Mouse (Mus musculus): Measurements from ENCODE around the gene Foxn4. TPM values are rescaled to one million over a fixed set of nuclear protein-coding genes. Genes with fewer than 3 reads are reported as not detected.

Foxn4 gene
- polyA plus RNA-seq, 1 experiment = not detected

DNA sequence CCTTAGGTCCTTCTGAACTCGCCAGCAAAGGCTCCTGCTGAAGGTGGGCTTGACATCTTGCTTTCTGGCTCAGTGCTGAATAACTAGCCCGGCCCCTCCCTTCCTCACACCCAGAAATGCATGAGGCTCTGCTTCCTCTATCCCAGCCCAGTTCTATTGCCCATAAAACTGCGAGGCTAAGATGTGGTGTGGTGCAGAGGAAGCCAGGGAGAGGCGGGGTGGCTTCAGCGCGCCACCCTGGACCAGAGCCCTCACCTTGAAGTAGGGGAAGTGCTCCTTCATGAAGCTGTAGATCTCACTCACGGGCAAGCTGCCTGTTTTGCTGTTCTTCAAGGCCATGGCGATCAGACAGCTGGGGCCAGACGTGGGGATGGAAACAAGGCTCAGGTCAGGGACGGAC is 14.1 kb downstream of the Foxn4 start:
- Histone ChIP-seq H3K4me3 (ENCODE audit: insufficient read depth, low read length) (no peak overlapping the region), H3K4me1 (ENCODE audit: control insufficient read depth, insufficient read depth, low read length) (no peaks in the 10 kb centered on the region), H3K27ac (ENCODE audit: insufficient read depth, low read depth, low read length) (no peak overlapping the region)
- no peak for TF ChIP-seq POLR2A (IDR thresholded peaks at IDR 0.05; ENCODE audit: borderline replicate concordance, low read depth, low read length)
- no peak for TF ChIP-seq CTCF (IDR thresholded peaks at IDR 0.05; ENCODE audit: low read depth, low read length)

DNA sequence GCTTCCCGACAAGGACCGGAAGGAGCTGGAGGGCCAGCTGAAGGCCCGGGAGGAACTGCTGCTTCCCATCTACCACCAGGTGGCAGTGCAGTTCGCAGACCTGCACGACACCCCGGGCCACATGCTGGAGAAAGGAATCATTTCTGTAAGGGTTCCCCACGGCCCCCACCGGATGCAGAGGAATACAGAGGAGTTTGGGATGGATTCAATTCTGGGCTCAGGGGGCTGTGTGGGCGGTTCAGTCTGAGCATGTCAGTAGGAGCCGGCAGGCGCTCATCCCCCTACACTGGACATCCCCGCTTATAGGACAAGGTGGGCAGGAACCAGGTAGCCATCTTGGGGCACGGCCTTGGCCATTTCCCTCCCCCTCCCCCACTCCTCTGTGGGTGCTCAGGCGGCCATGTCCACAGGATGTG is 25.4 kb downstream of the Foxn4 start:
- no peak overlapping the region for H3K4me3 ChIP-seq (ENCODE audit: insufficient read depth, low read length)
- no peak overlapping the region for H3K27ac ChIP-seq (ENCODE audit: insufficient read depth, low read depth, low read length)
- H3K4me1 ChIP-seq (ENCODE audit: control insufficient read depth, insufficient read depth, low read length) = no peaks in the 10 kb centered on the region
- TF ChIP-seq CTCF (IDR thresholded peaks at IDR 0.05; ENCODE audit: low read depth, low read length) (peak; percentile 72), POLR2A (IDR thresholded peaks at IDR 0.05; ENCODE audit: borderline replicate concordance, low read depth, low read length) (no peak)

DNA sequence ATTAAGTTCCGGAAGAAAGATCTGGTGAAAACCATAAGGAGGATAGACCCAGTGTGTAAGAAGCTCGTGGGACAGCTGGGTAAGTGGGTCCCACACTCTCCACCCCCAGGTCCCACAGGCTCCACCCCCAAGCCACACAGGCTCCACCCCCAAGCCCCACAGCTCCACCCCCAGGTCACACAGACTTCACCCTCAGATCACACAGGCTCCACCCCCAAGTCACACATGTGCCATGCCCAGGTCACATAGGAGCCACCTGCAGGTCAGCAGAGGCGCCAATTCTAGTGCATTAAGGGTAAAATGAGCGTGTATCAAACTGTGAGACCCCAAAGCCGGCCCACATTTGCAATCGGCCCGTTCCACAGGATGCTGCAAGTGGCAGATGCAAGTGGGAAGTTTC is 27.1 kb downstream of the Foxn4 start:
- TF ChIP-seq CTCF (IDR thresholded peaks at IDR 0.05; ENCODE audit: low read depth, low read length) = no peak
- TF ChIP-seq POLR2A (IDR thresholded peaks at IDR 0.05; ENCODE audit: borderline replicate concordance, low read depth, low read length) = no peak
- Histone ChIP-seq H3K4me1 (ENCODE audit: control insufficient read depth, insufficient read depth, low read length) (no peaks in the 10 kb centered on the region), H3K4me3 (ENCODE audit: insufficient read depth, low read length) (no peak overlapping the region)

DNA sequence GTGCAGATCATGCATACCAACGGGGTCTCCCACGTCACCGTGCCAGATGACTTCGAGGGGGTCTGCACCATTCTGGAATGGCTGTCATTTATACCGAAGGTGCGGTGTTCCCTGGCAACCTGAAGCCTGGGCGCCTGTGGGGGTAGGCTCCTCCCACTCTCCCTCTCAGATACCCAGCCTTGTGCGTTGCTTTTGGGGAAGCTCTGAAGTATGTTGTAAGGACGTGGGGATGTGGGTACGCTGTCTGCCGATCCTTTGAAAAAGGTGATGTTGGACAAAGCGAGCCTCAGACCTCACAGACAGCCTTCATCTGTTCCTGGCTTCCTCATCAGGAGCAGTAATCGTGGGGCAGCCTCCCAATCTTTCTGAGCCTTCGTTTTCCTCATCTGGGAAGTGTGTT is 33.9 kb downstream of the Foxn4 start:
- H3K27ac ChIP-seq (ENCODE audit: insufficient read depth, low read depth, low read length) = no peak overlapping the region
- TF ChIP-seq CTCF (IDR thresholded peaks at IDR 0.05; ENCODE audit: low read depth, low read length) = no peak
- TF ChIP-seq POLR2A (IDR thresholded peaks at IDR 0.05; ENCODE audit: borderline replicate concordance, low read depth, low read length) = no peak
- no peak overlapping the region for H3K4me3 ChIP-seq (ENCODE audit: insufficient read depth, low read length)
- H3K4me1 ChIP-seq (ENCODE audit: control insufficient read depth, insufficient read depth, low read length) = no peaks in the 10 kb centered on the region

More for the DNA sequence above, 27.1 kb downstream of the Foxn4 start:
- H3K27ac ChIP-seq (ENCODE audit: insufficient read depth, low read depth, low read length) = no peak overlapping the region

DNA sequence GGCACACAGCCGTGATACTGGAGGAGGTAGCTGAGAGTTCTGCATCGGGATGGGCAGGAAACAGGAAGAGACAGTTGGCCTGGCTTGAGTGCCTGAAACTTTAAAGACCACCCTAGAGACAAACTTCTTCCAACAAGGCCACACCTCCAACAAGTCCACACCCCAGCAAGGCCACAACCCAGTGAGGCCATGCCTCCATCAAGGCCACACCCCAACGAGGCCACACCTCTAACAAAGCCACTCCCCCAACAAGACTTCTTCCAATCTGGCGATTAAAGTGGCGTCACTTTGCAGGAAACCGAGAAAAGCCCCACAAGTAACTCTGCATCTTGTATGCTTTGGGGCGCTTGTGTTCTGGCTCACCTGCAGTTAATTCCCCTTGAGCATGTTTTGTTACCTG is 34.7 kb downstream of the Foxn4 start:
- TF ChIP-seq POLR2A (IDR thresholded peaks at IDR 0.05; ENCODE audit: borderline replicate concordance, low read depth, low read length) (no peak), CTCF (IDR thresholded peaks at IDR 0.05; ENCODE audit: low read depth, low read length) (no peak)
- Histone ChIP-seq H3K4me1 (ENCODE audit: control insufficient read depth, insufficient read depth, low read length) (no peaks in the 10 kb centered on the region), H3K4me3 (ENCODE audit: insufficient read depth, low read length) (no peak overlapping the region), H3K27ac (ENCODE audit: insufficient read depth, low read depth, low read length) (no peak overlapping the region)

DNA sequence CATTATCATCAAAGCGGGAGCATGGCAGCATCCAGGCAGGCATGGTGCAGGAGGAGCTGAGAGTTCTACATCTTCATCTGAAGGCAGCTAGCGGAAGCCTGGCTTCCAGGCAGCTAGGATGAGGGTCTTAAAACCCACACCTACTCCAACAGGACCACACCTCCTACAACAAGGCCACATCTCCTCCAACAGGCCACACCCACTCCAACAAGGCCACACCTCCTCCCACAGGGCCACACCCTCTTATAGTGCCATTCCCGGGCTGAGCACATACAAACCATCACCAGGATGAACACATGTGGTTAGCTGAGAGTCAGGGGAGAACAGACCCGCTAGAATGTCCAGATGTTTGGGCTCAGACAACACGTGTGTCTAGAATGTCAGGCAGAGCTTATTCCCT is 44.7 kb downstream of the Foxn4 start:
- Histone ChIP-seq H3K4me1 (ENCODE audit: control insufficient read depth, insufficient read depth, low read length) (no peaks in the 10 kb centered on the region), H3K27ac (ENCODE audit: insufficient read depth, low read depth, low read length) (no peak overlapping the region), H3K4me3 (ENCODE audit: insufficient read depth, low read length) (no peak overlapping the region)
- no peak for TF ChIP-seq POLR2A (IDR thresholded peaks at IDR 0.05; ENCODE audit: borderline replicate concordance, low read depth, low read length)
- TF ChIP-seq CTCF (IDR thresholded peaks at IDR 0.05; ENCODE audit: low read depth, low read length) = no peak

DNA sequence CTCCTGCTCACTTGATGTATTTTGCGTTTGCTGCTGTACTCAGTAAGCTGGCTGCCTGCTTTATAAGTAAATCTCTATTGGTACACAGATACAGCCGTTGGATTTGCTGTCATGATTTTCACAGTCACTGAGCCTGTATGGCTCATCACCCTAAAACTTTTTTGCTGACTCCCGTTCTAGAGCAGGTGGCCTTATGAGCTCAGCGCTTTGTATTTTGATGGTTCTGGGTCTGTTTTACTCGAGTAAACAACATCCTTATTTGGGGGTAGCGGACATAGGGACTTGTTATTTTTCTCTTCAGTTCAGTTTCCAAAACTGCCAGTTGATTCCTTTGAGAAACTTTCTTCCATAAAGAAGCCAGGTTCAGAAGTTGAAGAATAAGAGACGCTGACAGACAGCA is 47.6 kb downstream of the Foxn4 start:
- H3K27ac ChIP-seq (ENCODE audit: insufficient read depth, low read depth, low read length) = no peak overlapping the region
- TF ChIP-seq POLR2A (IDR thresholded peaks at IDR 0.05; ENCODE audit: borderline replicate concordance, low read depth, low read length) = no peak
- TF ChIP-seq CTCF (IDR thresholded peaks at IDR 0.05; ENCODE audit: low read depth, low read length) = no peak
- no peak overlapping the region for H3K4me3 ChIP-seq (ENCODE audit: insufficient read depth, low read length)
- no peaks in the 10 kb centered on the region for H3K4me1 ChIP-seq (ENCODE audit: control insufficient read depth, insufficient read depth, low read length)

DNA sequence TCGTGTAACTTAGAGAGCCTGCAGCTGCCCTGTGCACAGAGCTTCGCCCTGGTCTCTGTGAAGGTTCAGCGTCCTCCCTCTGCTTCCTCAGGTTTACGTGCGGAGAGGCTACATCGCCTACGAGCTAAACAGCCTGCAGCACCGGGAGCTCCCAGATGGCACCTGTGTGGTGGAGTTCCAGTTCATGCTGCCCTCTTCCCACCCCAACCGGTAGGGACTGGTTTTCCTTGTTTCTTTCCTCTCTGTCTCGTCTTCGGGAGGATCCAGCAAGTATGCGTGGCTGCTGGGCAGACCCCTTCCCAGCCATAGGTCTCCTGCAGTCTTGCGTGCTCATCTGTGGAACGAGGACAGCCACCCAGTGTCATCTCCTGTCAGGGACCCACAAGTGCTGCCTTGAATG is 54.8 kb downstream of the Foxn4 start:
- H3K27ac ChIP-seq (ENCODE audit: insufficient read depth, low read depth, low read length) = no peak overlapping the region
- TF ChIP-seq CTCF (IDR thresholded peaks at IDR 0.05; ENCODE audit: low read depth, low read length) (no peak), POLR2A (IDR thresholded peaks at IDR 0.05; ENCODE audit: borderline replicate concordance, low read depth, low read length) (no peak)
- no peak overlapping the region for H3K4me3 ChIP-seq (ENCODE audit: insufficient read depth, low read length)
- H3K4me1 ChIP-seq (ENCODE audit: control insufficient read depth, insufficient read depth, low read length) = no peaks in the 10 kb centered on the region

DNA sequence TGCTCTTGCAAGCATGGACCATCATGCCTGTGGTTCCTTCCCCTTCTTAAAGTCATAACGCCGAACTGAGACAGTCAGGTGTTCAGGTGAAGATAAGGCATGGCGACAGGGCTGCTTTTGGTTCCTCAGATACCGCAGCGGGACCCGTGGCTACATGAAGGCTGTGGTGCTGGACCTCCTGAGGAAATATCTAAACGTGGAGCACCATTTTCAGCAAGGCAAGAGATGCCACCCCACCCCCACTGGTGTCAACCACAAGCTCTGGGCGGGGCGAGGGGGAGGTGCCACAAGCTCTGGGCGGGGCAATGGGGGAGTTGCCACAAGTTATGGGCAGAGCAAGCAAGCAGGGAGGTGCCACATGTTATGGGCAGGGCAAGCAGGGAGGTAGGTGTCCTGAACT is 60.4 kb downstream of the Foxn4 start:
- Histone ChIP-seq H3K27ac (ENCODE audit: insufficient read depth, low read depth, low read length) (no peak overlapping the region), H3K4me3 (ENCODE audit: insufficient read depth, low read length) (no peak overlapping the region), H3K4me1 (ENCODE audit: control insufficient read depth, insufficient read depth, low read length) (no peaks in the 10 kb centered on the region)
- no peak for TF ChIP-seq CTCF (IDR thresholded peaks at IDR 0.05; ENCODE audit: low read depth, low read length)
- TF ChIP-seq POLR2A (IDR thresholded peaks at IDR 0.05; ENCODE audit: borderline replicate concordance, low read depth, low read length) = no peak

DNA sequence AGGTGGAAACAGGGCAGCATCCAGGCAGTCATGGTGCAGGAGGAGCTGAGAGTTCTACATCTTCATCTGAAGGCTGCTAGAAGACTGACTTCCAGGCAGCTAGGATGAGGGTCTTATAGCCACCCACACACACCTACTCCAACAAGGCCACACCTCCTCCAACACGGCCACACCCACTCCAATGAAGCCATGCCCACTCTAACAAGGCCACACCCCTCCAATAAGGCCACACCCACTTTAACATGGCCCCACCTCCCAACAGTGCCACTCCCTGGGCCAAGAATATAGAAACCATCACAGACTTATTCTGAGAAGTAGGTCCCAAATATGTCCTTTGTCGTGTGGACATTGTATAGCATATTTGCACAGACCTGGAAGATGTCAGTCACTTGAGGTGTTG is 67.4 kb downstream of the Foxn4 start:
- no peaks in the 10 kb centered on the region for H3K4me1 ChIP-seq (ENCODE audit: control insufficient read depth, insufficient read depth, low read length)
- no peak overlapping the region for H3K4me3 ChIP-seq (ENCODE audit: insufficient read depth, low read length)
- TF ChIP-seq POLR2A (IDR thresholded peaks at IDR 0.05; ENCODE audit: borderline replicate concordance, low read depth, low read length) (no peak), CTCF (IDR thresholded peaks at IDR 0.05; ENCODE audit: low read depth, low read length) (no peak)
- no peak overlapping the region for H3K27ac ChIP-seq (ENCODE audit: insufficient read depth, low read depth, low read length)

Other genes with a start within 250 kb of the Foxn4 start
- gene Usp30, start 208.3 kb downstream of the Foxn4 start, polyA plus RNA-seq (2012; ENCODE audit: insufficient read depth, insufficient read length, missing spikeins) = 10.0 and 11.8 TPM in 2 replicates
- gene Svop, start 182.2 kb downstream of the Foxn4 start, polyA plus RNA-seq (2012; ENCODE audit: insufficient read depth, insufficient read length, missing spikeins) = not detected in 2 replicates
- gene Alkbh2, start 145.6 kb downstream of the Foxn4 start, polyA plus RNA-seq (2012; ENCODE audit: insufficient read depth, insufficient read length, missing spikeins) = 3.3 and 4.2 TPM in 2 replicates
- gene Ung, start 143.4 kb downstream of the Foxn4 start, polyA plus RNA-seq (2012; ENCODE audit: insufficient read depth, insufficient read length, missing spikeins) = 1.8 and 3.5 TPM in 2 replicates
- gene Acacb, start 127.3 kb downstream of the Foxn4 start, polyA plus RNA-seq (2012; ENCODE audit: insufficient read depth, insufficient read length, missing spikeins) = 0.19 and 0.24 TPM in 2 replicates
- not detected in 2 replicates for gene Myo1h, start 15.4 kb upstream of the Foxn4 start, polyA plus RNA-seq (2012; ENCODE audit: insufficient read depth, insufficient read length, missing spikeins)
- 35.0 and 41.1 TPM in 2 replicates for gene Kctd10, start 106.7 kb upstream of the Foxn4 start, polyA plus RNA-seq (2012; ENCODE audit: insufficient read depth, insufficient read length, missing spikeins)
- 46.3 and 52.0 TPM in 2 replicates for gene Ube3b, start 106.8 kb upstream of the Foxn4 start, polyA plus RNA-seq (2012; ENCODE audit: insufficient read depth, insufficient read length, missing spikeins)
- gene Mmab, start 170.3 kb upstream of the Foxn4 start, polyA plus RNA-seq (2012; ENCODE audit: insufficient read depth, insufficient read length, missing spikeins) = 6.7 and 7.5 TPM in 2 replicates
- gene Mvk, start 170.5 kb upstream of the Foxn4 start, polyA plus RNA-seq (2012; ENCODE audit: insufficient read depth, insufficient read length, missing spikeins) = 11.2 and 13.3 TPM in 2 replicates

All from bone marrow macrophage, adult 2 months (primary cell).